ENCODE assay signal across 9 mouse cellular contexts in the genomic region with DNA sequence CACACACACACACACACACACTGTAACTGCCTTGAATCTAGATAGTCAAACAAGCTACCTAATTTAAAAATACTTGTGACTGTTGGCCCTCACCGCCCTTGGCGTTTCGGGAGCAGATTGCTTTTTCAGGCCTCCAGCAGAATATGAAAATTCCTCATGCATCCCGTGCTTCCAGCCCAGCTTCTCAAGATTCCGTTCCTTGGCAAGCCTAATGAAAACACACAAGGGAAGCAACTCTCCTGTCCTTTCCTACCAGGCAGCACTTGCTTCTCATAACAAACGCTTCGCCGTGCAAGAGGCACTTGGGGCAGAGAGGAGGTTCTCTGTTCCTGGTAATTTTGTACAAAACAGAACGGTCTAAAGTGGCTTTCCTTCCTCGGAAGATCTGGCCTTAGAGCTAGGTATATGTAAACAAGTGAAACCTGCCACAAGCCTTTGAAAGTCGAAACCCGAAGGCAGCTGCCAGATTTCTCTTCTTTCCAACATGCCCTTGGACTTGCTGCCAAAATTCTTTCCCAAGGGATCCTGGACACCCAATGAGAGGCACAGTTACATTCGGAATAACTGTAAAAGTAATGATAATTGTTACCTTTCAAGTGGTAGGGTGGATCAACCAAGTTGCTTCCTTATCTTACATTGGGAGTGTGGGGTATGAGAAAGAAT.
DNase-seq lines count a peak whose midpoint lies in the region; ATAC-seq lines count a peak whose summit lies in the region.
"Had no signal": no experiment of that assay in that cellular context is flagged by ENCODE, and none has a peak within 500 bp of the region (broad histone marks: within the 10 kb centered on the region; RNA-seq: fewer than 3 reads in every experiment).

No protein-coding gene starts in this region.

- WGBS in hindbrain, embryonic 16.5 days: 60% methylated on average over 13 of the region's 13 CpGs
- 71% methylated on average over 13 of the region's 13 CpGs for WGBS in hindbrain, embryonic 12.5 days
- 82% methylated on average over 13 of the region's 13 CpGs for WGBS in forebrain, embryonic 13.5 days

- H3K9me3 ChIP-seq in hindbrain, embryonic 16.5 days (ENCODE audit: control insufficient read depth, low read length): no peaks in the 10 kb centered on the region; the same call in 1 of the 2 replicates
- H3K9me3 ChIP-seq in hindbrain, embryonic 12.5 days (replicated peaks): peaks cover 8% of the 10 kb centered on the region; the same call in 1 of the 2 replicates
- no peaks in the 10 kb centered on the region for H3K9me3 ChIP-seq in forebrain, embryonic 13.5 days (replicated peaks)

- DNase-seq in adrenal gland, postnatal 10 days: peak; percentile 79
- DNase-seq in heart, adult 8-10 months (ENCODE audit: low spot score): peak; percentile 76
- peak; percentile 44 for DNase-seq in lung, postnatal 25 days (ENCODE audit: low spot score)
- DNase-seq in layer of hippocampus, postnatal 25 days (ENCODE audit: extremely low spot score in 1 of 2, low spot score in 1 of 2): no peak
- no peak for DNase-seq in frontal cortex, postnatal 25 days (ENCODE audit: low spot score in 2 of 2)

- no peak overlapping the region for H3K4me3 ChIP-seq in hindbrain, embryonic 16.5 days (ENCODE audit: low read length)
- H3K4me3 ChIP-seq in hindbrain, embryonic 12.5 days: no peak overlapping the region
- H3K4me3 ChIP-seq in forebrain, embryonic 13.5 days: no peak overlapping the region

- H3K36me3 ChIP-seq in hindbrain, embryonic 16.5 days (ENCODE audit: control insufficient read depth, insufficient read depth, low read length): no peaks in the 10 kb centered on the region
- H3K36me3 ChIP-seq in hindbrain, embryonic 12.5 days: no peaks in the 10 kb centered on the region
- no peaks in the 10 kb centered on the region for H3K36me3 ChIP-seq in forebrain, embryonic 13.5 days (ENCODE audit: poor library complexity, severe bottlenecking)

- H3K4me1 ChIP-seq in hindbrain, embryonic 16.5 days (ENCODE audit: control insufficient read depth, insufficient read depth, low read depth, low read length): no peaks in the 10 kb centered on the region
- no peaks in the 10 kb centered on the region for H3K4me1 ChIP-seq in hindbrain, embryonic 12.5 days
- H3K4me1 ChIP-seq in forebrain, embryonic 13.5 days: peaks cover 2% of the 10 kb centered on the region; the same call in 1 of the 2 replicates

- no peak for ATAC-seq in hindbrain, embryonic 16.5 days
- ATAC-seq in hindbrain, embryonic 12.5 days (ENCODE audit: low FRiP score): no peak
- ATAC-seq in forebrain, embryonic 13.5 days: no peak

- H3K27me3 ChIP-seq in hindbrain, embryonic 16.5 days (replicated peaks; ENCODE audit: control insufficient read depth, insufficient read depth, low read length): no peaks in the 10 kb centered on the region
- H3K27me3 ChIP-seq in hindbrain, embryonic 12.5 days: no peaks in the 10 kb centered on the region
- no peaks in the 10 kb centered on the region for H3K27me3 ChIP-seq in forebrain, embryonic 13.5 days

- no peak overlapping the region for H3K9ac ChIP-seq in hindbrain, embryonic 16.5 days (ENCODE audit: low read depth, low read length)
- no peak overlapping the region for H3K9ac ChIP-seq in hindbrain, embryonic 12.5 days
- no peak overlapping the region for H3K9ac ChIP-seq in forebrain, embryonic 13.5 days
- H3K9ac ChIP-seq: hindbrain, embryonic 14.5 days had no signal

- peak overlapping the region; percentile 9; the same call in 1 of the 2 replicates for H3K27ac ChIP-seq in hindbrain, embryonic 16.5 days (ENCODE audit: low read depth, low read length)
- H3K27ac ChIP-seq in hindbrain, embryonic 12.5 days: no peak overlapping the region
- no peak overlapping the region for H3K27ac ChIP-seq in forebrain, embryonic 13.5 days
- H3K27ac ChIP-seq: hindbrain, embryonic 14.5 days had no signal

- no peak overlapping the region for H3K4me2 ChIP-seq in hindbrain, embryonic 16.5 days (ENCODE audit: low read length)
- no peak overlapping the region for H3K4me2 ChIP-seq in hindbrain, embryonic 12.5 days (replicated peaks)
- H3K4me2 ChIP-seq in forebrain, embryonic 13.5 days: no peak overlapping the region
- H3K4me2 ChIP-seq: hindbrain, embryonic 14.5 days had no signal

Comparison
In these comparisons a context has a peak if more than half of its experiments do, and no peak if none do; other contexts are left out.
1. DNase-seq: peak in adrenal gland, postnatal 10 days (single experiment), heart, adult 8-10 months (single experiment) and lung, postnatal 25 days (single experiment); none in layer of hippocampus, postnatal 25 days (0 of 2) and frontal cortex, postnatal 25 days (0 of 2).